Mouse (Mus musculus): ENCODE results near the gene Parp2.
"Not testable (repeated sequence)": the region's sequence is repeated elsewhere in the genome, so short reads cannot be mapped to it uniquely, and the experiment has no call there.

Gene Parp2

GRCm38 (mm10) chr14:50826579-50826978 lies 18.9 kb downstream of the Parp2 start:
- peak; percentile 54 for DNase-seq (ENCODE audit: low read depth, low spot score)

GRCm38 (mm10) chr14:50829878-50830277 lies 22.2 kb downstream of the Parp2 start:
- no peak for DNase-seq (ENCODE audit: low read depth, low spot score)

GRCm38 (mm10) chr14:50833964-50834363 lies 26.3 kb downstream of the Parp2 start:
- DNase-seq (ENCODE audit: low read depth, low spot score): no peak

GRCm38 (mm10) chr14:50834435-50834834 lies 26.8 kb downstream of the Parp2 start:
- DNase-seq (ENCODE audit: low read depth, low spot score): no peak

GRCm38 (mm10) chr14:50837236-50837635 lies 29.6 kb downstream of the Parp2 start:
- no peak for DNase-seq (ENCODE audit: low read depth, low spot score)

- DNase-seq (ENCODE audit: low read depth, low spot score): no peak
These were observed 48.1 kb downstream of the Parp2 start for GRCm38 (mm10) chr14:50855788-50856187.

- DNase-seq (ENCODE audit: low read depth, low spot score): no peak
These were observed 55.0 kb downstream of the Parp2 start for GRCm38 (mm10) chr14:50862641-50863040.

GRCm38 (mm10) chr14:50865005-50865404 lies 57.4 kb downstream of the Parp2 start:
- not testable (repeated sequence) for DNase-seq (ENCODE audit: low read depth, low spot score)

- DNase-seq (ENCODE audit: low read depth, low spot score): no peak
These were observed 59.3 kb downstream of the Parp2 start for GRCm38 (mm10) chr14:50866966-50867365.

- no peak for DNase-seq (ENCODE audit: low read depth, low spot score)
These were observed 60.6 kb downstream of the Parp2 start for GRCm38 (mm10) chr14:50868211-50868610.

- no peak for DNase-seq (ENCODE audit: low read depth, low spot score)
These were observed 61.0 kb downstream of the Parp2 start for GRCm38 (mm10) chr14:50868656-50869055.

- DNase-seq (ENCODE audit: low read depth, low spot score): peak; percentile 48
These were observed 62.5 kb downstream of the Parp2 start, which contains the start of gene Tep1 for GRCm38 (mm10) chr14:50869889-50870804. Tep1 (minus strand) TSS chr14:50870560.

- no peak for DNase-seq (ENCODE audit: low read depth, low spot score)
These were observed 63.1 kb downstream of the Parp2 start for GRCm38 (mm10) chr14:50870805-50871143.

All from telencephalon, adult 2 months (tissue).